Mouse (Mus musculus): ENCODE data around the gene Ctnna3. TPM values are rescaled to one million over a fixed set of nuclear protein-coding genes. Genes with fewer than 3 reads are reported as not detected.
"Not testable (repeated sequence)": the region's sequence is repeated elsewhere in the genome, so short reads cannot be mapped to it uniquely, and the experiment has no call there.

The Ctnna3 gene
- total RNA-seq (2021): 10 to 100 TPM; 52.9 to 58.5 TPM

- intact Hi-C loops (cut with DNase I): loop anchor here (2.0 to 5.0 kb wide), 3 partner anchors 25 to 47 kb away; no protein-coding TSS in a partner anchor
- peak; percentile 82 to 88 for DNase-seq
These were observed at the start of gene Ctnna3 for GRCm38 (mm10) chr10:63429785-63430305. Ctnna3 (plus strand) TSS chr10:63430098.

- DNase-seq: peak; percentile 4 to 6
- intact Hi-C loops (cut with DNase I): loop anchor here (2.0 to 5.0 kb wide), 3 partner anchors 43 to 139 kb away; partner anchors contain the start of gene Herc4
These were observed 48.2 kb upstream of the Ctnna3 start, which contains the start of gene Sirt1 for GRCm38 (mm10) chr10:63381498-63382280. Sirt1 (minus strand) TSS chr10:63381704.

- intact Hi-C loops (cut with DNase I): loop anchor here (2.0 to 5.0 kb wide), 3 partner anchors 44 to 140 kb away; partner anchors contain the start of gene Herc4
- DNase-seq: peak; percentile 63 to 69
These were observed 47.3 kb upstream of the Ctnna3 start, which contains the start of gene Dnajc12 for GRCm38 (mm10) chr10:63382372-63383279. Dnajc12 (plus strand) TSS chr10:63382443.

- DNase-seq: not testable (repeated sequence)
- intact Hi-C loops (cut with DNase I): loop anchor here (5.0 kb wide), 1 partner anchor 41 kb away; no protein-coding TSS in a partner anchor
These were observed 44.0 kb upstream of the Ctnna3 start for GRCm38 (mm10) chr10:63385897-63386296.

- intact Hi-C loops (cut with DNase I): loop anchor here (5.0 kb wide), 1 partner anchor 41 kb away; no protein-coding TSS in a partner anchor
- peak; percentile 72 to 75 for DNase-seq
These were observed 43.5 kb upstream of the Ctnna3 start for GRCm38 (mm10) chr10:63386444-63386843.

- DNase-seq: no peak
- intact Hi-C loops (cut with DNase I): loop anchor here (5.0 kb wide), 1 partner anchor 40 kb away; no protein-coding TSS in a partner anchor
These were observed 42.9 kb upstream of the Ctnna3 start for GRCm38 (mm10) chr10:63386991-63387390.

- no peak for DNase-seq
- intact Hi-C loops (cut with DNase I): loop anchor here (1.0 to 5.0 kb wide), 2 partner anchors 8 to 38 kb away; no protein-coding TSS in a partner anchor
These were observed 41.0 kb upstream of the Ctnna3 start for GRCm38 (mm10) chr10:63388948-63389347.

- intact Hi-C loops (cut with DNase I): loop anchor here (1.0 kb wide), 1 partner anchor 8 kb away; no protein-coding TSS in a partner anchor
These were observed 32.9 kb upstream of the Ctnna3 start for GRCm38 (mm10) chr10:63396963-63397362.

GRCm38 (mm10) chr10:63402731-63403504 lies 27.0 kb upstream of the Ctnna3 start:
- no peak for DNase-seq
- intact Hi-C loops (cut with DNase I): no loop called here

More at GRCm38 (mm10) chr10:63396963-63397362, 32.9 kb upstream of the Ctnna3 start:
- no peak for DNase-seq

GRCm38 (mm10) chr10:63403636-63404035 lies 26.3 kb upstream of the Ctnna3 start:
- DNase-seq: no peak
- intact Hi-C loops (cut with DNase I): no loop called here

GRCm38 (mm10) chr10:63410162-63410956 lies 19.5 kb upstream of the Ctnna3 start:
- no peak for DNase-seq

GRCm38 (mm10) chr10:63411674-63412073 lies 18.2 kb upstream of the Ctnna3 start:
- intact Hi-C loops (cut with DNase I); DNase-seq: not testable (repeated sequence)

More at GRCm38 (mm10) chr10:63410162-63410956, 19.5 kb upstream of the Ctnna3 start:
- intact Hi-C loops (cut with DNase I): no loop called here

- intact Hi-C loops (cut with DNase I): no loop called here
- DNase-seq: no peak
These were observed 17.1 kb upstream of the Ctnna3 start for GRCm38 (mm10) chr10:63412756-63413155.

GRCm38 (mm10) chr10:63415287-63415686 lies 14.6 kb upstream of the Ctnna3 start:
- intact Hi-C loops (cut with DNase I): no loop called here

GRCm38 (mm10) chr10:63415850-63416249 lies 14.0 kb upstream of the Ctnna3 start:
- intact Hi-C loops (cut with DNase I): no loop called here
- no peak for DNase-seq

More at GRCm38 (mm10) chr10:63415287-63415686, 14.6 kb upstream of the Ctnna3 start:
- no peak for DNase-seq

- no peak for DNase-seq
- intact Hi-C loops (cut with DNase I): no loop called here
These were observed 12.8 kb upstream of the Ctnna3 start for GRCm38 (mm10) chr10:63417061-63417460.

- intact Hi-C loops (cut with DNase I): loop anchor here (5.0 kb wide), 1 partner anchor 150 kb away; no protein-coding TSS in a partner anchor
- peak; percentile 25 to 62 for DNase-seq
These were observed 7.9 kb upstream of the Ctnna3 start, which contains the start of gene Gm7075 for GRCm38 (mm10) chr10:63421739-63422735. Gm7075 (minus strand) TSS chr10:63421789.

Data from heart, postnatal 36 days (tissue).